Mouse (Mus musculus) thymus, adult 2 months (tissue): ENCODE measurements at regions not wholly inside any gene's neighbourhood (a gene's known extent, or its start where the extent isn't known, plus 50 kb on each side); places are given as distances from the start of the nearest gene placed in this dataset.

Experiments
- DNase-seq: peaks from one replicate; pipeline ENCODE4 v3.0.0; 2021
- H3K27ac ChIP-seq: fragments of 200-500 bp; 2 replicates; pipeline ENCODE4 v1.5.1; 2012; ENCODE audit warnings: low read length, control low read depth; ENCODE audit not compliant: control insufficient read depth, insufficient read depth
- H3K27me3 ChIP-seq: fragments of 200-500 bp; 2 replicates; pipeline ENCODE4 v1.6.1; 2012; ENCODE audit warnings: mild to moderate bottlenecking, low read length, moderate library complexity, mixed read lengths; ENCODE audit not compliant: control insufficient read depth, insufficient read depth
- H3K36me3 ChIP-seq: fragments of 200-500 bp; 2 replicates; pipeline ENCODE4 v1.6.1; 2012; ENCODE audit warnings: mild to moderate bottlenecking, low read length, moderate library complexity; ENCODE audit not compliant: control insufficient read depth, insufficient read depth
- H3K4me1 ChIP-seq: fragments of 200-500 bp; replicated peaks from 2 replicates; pipeline ENCODE4 v1.6.1; 2012; ENCODE audit warnings: low read length; ENCODE audit not compliant: control insufficient read depth, insufficient read depth
- H3K4me3 ChIP-seq: fragments of 200-500 bp; 2 replicates; pipeline ENCODE4 v1.5.1; 2012; ENCODE audit warnings: mild to moderate bottlenecking, low read length, control low read depth, moderate library complexity; ENCODE audit not compliant: control insufficient read depth, insufficient read depth
- CTCF ChIP-seq: fragments of 200-500 bp; IDR thresholded peaks from 2 replicates; pipeline ENCODE4 v1.5.1; 2012; ENCODE audit warnings: mild to moderate bottlenecking, control low read depth, low read length, moderate library complexity, borderline replicate concordance; ENCODE audit not compliant: control insufficient read depth, poor library complexity, insufficient read depth; ENCODE audit errors: extremely low read depth
- POLR2A ChIP-seq: fragments of 200-500 bp; IDR thresholded peaks from 2 replicates; pipeline ENCODE4 v1.6.1; 2012; ENCODE audit warnings: mild to moderate bottlenecking, low read length, control low read depth, moderate library complexity; ENCODE audit not compliant: control insufficient read depth, poor library complexity, insufficient read depth; ENCODE audit errors: extremely low read depth
- WGBS: fragments of 180-500 bp; shearing (Covaris S2); methylation state at CpG from one replicate; pipeline ENCODE4 v1.1.7; 2018; 5-methylcytosine and 5-hydroxymethylcytosine counted together

- WGBS, result 96% methylated on average over 5 of the region's 5 CpGs
- no peaks in the 10 kb centered on the region for H3K4me1 ChIP-seq
- no peak overlapping the region for H3K27ac ChIP-seq
- H3K36me3 ChIP-seq, result no peaks in the 10 kb centered on the region
- H3K27me3 ChIP-seq, result no peaks in the 10 kb centered on the region
- DNase-seq, result no peak
- no peak overlapping the region for H3K4me3 ChIP-seq
- TF ChIP-seq POLR2A, result no peak
- no peak for TF ChIP-seq CTCF
Measured at GRCm38 (mm10) chr10:60884806-60885205, 53.4 kb upstream of the Unc5b start.
